Mouse (Mus musculus): ENCODE measurements around the gene Noc3l.

Gene Noc3l

DNA sequence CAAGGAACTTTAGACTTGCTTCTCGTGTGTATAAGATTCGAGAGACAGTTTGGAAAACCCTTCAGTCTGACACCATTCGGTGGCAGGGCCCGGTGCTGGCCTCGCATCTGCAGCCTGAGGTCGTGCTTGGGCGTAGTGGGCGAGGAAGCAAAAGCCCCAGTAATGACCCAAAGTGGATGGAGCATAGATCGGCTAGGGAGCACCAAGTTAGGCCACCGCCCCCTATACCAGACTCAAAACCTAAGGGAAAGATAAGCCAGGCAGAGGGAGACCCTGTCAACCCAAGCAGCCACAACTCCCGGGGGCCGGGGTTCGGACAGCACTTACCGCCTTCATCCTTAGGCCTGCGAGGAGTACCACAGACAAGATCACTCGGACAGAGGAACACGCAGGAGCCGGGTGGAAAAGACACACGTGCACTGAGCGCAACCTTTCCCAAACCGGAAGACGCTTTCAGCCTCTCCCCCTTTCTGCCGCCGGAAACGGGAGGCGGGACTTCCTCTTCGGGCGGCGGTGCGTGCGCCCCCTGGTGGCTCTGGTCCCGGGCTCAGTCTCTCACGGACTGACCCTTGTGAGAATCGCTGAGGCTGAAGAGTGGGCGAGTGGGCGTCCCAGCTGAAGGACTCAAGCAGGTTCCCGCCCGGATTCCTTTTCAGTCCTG is at the start of gene Noc3l:
Gene Noc3l, minus strand, starts transcription at position 472 of the 661 bp plus-strand sequence.
- DNase-seq (ENCODE audit: low spot score in 2 of 2) = peak; percentile 87 to 91

DNA sequence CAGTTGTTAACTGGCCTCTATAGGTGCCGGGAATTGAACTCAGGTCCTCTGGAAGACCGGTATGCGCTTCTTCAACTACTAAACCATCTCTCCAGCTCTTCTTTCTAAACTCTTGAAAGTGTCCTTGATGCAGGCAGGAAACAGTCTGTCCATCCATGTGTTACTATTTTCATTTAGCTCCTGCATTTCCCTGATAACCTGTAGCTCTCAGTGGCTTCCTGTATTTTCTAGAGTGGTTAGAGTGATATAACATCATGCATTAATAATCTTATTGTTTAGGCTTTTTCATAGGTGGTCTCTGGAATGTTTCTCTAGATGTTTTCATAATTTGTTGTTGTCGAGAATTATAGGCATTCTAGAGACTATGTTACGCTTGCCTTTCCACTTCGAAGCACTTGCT is 43.5 kb upstream of the Noc3l start:
- no peak for DNase-seq (ENCODE audit: low spot score in 2 of 2)

DNA sequence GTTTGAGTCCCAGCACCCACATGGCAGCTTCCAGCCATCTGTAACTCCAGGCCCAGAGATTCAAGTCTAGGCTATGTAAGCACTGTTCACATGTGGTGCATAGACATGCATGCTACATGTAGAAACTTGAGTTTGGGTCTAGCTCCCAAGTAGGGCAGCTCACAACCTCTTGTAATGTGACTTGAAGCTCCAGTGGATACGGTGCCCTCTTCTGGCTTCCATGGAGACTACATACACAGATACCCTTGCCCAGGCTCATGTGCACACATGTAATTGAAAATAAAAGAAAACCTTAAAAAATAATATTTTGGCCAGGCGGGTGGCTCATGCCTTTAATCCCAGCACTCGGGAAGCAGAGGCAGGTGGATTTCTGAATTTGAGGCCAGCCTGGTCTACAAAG is 39.2 kb upstream of the Noc3l start:
- no peak for DNase-seq (ENCODE audit: low spot score in 2 of 2)

DNA sequence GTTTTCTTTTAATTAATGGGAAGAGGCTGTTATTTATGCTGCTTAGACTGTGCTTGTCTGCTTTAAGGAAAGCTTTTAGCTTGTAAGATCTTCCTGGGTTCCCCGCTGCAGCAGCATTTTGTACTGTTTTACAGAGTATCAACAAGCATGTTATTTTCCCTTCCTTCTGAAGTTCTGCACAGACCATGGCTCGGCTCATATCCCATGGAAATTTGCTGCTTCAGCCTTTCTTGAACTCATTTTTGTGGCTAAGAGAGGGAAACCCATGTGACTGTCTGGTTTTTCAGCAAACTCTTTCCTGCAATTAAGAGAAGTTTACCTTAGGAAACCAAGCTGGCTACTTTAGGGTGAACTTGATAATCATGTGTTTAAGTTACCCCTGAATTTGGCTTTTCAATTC is 27.3 kb upstream of the Noc3l start:
- no peak for DNase-seq (ENCODE audit: low spot score in 2 of 2)

DNA sequence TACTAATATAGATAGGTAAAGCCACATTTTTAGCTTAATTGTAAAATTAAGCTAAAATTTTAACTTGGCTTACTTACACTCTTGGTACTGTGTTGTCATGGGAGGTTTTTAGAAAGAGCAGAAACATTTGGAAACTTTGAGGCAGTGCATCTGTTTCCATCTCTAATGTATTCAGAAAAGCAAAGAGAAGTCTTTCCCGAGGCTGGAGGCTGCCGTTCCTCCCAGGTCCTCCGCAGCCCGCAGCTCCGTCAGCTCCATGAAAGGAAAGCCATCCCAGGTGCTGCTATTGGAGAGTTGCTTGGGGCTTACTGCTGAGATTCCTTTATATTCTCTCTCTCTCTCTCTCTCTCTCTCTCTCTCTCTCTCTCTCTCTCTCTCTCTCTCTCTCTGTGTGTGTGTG is 25.8 kb upstream of the Noc3l start:
- no peak for DNase-seq (ENCODE audit: low spot score in 2 of 2)

DNA sequence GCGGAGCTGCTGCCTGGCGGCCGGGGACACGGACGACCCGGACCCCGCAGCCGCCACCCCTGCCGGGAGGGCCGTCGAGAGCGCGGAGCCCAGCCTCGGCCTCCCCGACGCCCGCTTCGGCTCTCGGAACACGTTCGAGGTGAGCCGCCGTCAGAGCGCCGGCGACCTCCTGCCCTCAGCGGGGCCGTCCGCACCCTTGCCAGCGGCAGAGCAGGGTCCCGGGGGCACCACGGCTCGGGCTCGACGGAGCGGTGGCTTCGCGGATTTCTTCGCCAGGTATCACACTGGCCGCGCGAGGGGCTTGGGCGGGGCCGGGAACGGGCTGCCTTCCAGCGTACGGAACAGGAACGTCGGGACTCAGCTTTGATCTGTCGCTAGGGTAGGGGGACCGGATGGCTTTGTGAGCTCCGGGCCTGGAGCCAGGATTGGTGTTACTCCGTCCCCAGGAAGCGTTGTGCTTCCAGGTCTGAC is 18.2 kb upstream of the Noc3l start:
- peak in 1 of 2 experiments; percentile 8 for DNase-seq (ENCODE audit: low spot score in 2 of 2)

DNA sequence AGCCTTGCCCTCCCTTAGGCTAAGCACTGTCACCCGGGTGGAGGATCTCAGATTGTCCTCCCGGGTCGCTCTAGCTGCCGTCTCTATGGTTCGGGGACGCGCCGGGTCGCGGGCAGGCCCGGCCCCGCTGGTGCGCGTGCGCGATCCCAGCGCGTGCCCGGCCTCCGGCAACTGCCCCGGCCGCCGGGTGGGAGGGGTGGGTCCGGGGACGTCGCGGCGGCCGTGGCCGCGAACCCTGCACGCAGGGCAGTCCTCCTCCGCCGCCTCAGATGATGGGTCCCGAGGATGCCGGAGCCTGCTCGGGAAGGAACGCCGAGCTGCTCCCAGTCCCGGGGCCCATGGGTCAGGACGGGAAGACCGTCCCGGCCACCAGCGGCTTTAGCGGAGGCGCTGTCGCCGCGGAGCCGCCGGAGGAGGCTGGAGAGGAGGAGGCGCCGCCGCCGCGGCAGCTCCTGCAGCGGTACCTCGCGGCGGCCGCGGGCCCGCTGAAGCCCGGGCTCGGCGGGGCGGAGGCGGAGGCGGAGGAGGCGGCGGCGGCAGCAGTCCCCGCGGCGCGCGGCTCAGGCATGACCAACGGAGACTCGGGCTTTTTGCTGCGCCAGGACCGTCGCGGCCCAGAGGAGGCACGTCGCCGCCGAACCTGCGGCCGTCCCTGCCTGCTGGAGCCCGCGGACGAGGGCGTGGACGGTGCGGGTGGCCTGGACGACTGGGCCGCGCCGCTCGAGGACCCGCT is 17.6 kb upstream of the Noc3l start, which contains the start of gene Tbc1d12:
Gene Tbc1d12, plus strand, starts transcription at position 142 of the 733 bp plus-strand sequence.
- peak; percentile 91 for DNase-seq (ENCODE audit: low spot score in 2 of 2)

DNA sequence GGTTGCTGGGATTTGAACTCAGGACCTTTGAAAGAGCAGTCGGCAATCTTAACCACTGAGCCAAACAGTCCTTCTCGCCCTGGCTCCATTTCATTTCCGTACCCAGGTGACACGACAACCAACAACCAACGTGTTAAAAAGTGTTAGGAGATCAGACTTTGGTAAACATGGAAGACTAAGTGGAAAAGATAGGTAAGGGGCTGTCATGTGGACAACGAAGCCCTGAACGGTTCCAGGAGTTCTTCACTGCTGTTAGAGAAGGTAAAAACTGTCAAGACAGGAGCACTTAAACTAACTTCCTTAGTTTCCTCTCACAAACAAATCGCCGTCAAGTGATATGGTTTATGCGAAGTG is 17.0 kb upstream of the Noc3l start:
- DNase-seq (ENCODE audit: low spot score in 2 of 2) = no peak

DNA sequence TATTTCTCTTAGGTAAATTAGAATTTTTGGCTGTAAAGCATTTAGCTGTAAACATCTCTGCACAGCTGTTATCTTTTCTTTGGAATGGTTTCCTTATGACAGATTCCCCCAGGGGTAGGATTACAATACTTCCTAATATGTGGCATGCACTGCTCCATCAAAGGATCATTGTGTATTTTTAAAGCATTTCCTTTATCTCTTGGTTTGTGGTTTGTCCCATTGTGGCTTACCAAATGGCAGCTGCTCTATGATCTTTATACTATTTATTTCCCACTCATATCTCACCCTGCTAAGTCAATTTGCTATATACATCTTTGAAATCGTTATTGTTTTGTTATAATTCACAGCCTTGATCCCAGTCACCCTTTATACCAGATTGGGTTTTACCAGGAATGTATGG is 14.2 kb upstream of the Noc3l start:
- no peak for DNase-seq (ENCODE audit: low spot score in 2 of 2)

DNA sequence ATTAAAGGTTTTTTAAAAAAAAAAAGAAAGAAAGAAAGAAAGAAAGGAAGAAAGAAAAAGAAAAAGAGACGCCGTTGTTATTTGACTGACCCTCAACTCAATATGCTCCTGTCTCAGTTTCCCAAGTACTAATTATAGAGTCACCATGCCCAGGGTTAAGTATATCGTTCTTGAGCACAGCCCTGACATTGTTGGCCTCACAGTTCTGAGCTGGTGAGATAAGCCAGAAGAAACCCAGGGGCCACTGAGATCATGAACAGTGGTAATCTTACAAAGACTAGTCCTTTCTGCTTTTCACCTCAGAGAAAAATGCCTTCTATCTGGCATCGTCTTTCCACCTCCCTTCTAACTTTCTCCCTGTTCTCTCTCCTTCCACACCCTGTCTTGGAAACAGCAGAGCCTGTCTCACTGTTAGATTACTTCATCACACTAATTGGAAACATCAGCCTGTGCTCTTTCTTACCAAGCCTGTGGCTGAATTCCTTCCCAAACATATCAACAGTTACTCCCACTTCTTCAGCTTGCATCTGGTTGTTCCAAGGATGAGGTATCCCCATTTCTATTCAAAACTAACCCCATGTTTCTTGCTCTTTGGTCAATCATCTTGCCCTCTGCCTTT is 1.3 kb upstream of the Noc3l start:
- DNase-seq (ENCODE audit: low spot score in 2 of 2) = peak; percentile 8 to 56

DNA sequence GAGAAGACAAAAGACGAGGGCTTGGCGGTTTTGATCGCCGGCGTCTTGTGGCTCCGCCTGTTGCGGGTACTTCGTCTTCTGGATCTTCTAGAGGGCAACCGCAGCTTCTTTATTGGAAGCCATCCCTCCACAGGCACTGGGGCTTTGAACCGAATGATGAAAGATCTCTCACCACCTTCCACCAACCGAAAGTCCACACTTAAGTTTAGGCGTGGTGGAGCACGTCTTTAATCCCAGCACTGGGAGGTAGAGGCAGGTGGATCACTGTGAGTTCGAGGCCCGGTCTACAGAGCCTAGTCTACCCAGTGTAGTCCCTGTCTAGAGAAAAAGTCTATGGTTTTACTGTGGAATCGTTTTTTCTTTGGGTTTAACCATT is 378 bp upstream of the Noc3l start:
- no peak for DNase-seq (ENCODE audit: low spot score in 2 of 2)

DNA sequence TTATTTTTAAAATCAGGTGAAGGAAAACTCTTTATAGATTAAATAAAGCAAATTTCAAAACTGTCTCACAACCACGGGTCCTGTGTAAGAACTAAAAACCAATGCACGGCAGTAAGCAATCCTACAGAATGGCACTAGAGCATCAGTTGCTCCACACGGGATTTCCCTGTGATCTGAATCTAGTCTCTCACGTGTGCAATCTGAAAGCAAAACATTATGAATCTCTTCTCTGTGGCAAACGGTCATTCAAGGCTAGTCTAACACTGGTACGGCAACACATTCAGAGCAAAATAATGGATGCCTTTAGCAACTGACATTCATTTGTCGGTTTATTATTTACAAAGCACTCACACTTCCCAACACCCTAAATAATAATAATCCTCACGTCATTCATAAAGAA is 846 bp downstream of the Noc3l start:
- no peak for DNase-seq (ENCODE audit: low spot score in 2 of 2)

DNA sequence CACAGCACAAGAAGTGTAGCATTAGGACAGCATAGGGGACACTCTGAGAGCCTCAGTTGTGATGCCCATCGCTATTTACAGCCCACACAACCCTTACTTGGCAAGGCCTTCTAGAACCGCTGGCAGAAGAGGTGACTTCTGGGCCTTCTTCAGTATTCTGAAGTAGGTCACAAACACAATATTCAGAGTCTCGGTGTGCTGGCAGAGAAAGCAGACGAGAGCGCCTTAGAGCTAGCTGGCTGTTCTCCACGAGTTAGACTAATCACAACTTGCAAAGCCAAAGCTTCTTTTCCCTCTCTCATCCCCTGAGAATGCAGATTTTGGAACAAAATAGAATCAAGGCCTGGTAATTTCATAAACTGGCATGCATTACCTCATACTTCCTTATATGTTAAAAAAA is 20.2 kb downstream of the Noc3l start:
- no peak for DNase-seq (ENCODE audit: low spot score in 2 of 2)

DNA sequence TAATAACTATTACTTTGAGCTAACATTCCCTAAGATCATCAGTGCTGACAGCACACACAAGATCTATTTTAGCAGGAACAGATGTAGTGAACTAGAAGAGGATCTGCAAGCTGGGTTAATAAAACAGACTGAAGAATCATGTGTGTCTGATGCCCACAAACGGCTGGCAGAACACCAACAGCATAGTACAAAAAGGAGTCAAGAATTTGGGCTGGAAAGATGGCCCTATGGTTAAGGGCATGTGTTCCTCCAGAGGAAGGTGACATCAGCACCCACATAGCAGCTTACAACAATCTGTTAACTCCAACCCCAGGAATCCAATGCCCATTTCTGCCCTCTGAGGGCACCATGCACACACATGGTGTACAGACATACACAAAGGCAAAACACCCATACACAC is 20.7 kb downstream of the Noc3l start:
- no peak for DNase-seq (ENCODE audit: low spot score in 2 of 2)

DNA sequence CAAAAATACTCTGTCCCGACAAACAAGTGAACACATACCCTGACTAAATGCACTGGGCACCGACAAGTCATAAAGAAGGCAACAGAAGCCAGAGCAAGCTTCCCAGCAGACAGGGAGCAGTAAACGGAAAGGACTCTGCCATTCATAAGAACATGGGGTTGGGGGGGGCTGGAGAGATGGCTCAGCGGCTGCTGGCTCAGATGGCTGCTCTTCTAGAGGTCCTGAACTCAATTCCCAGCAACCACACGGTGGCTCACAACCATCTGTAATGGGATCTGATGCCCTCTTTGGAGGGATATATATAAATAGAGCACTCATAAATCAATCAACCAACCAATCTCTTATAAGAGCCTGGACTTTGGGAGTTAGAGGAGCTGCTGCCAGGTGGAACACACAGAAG is 22.5 kb downstream of the Noc3l start:
- DNase-seq (ENCODE audit: low spot score in 2 of 2) = no peak

DNA sequence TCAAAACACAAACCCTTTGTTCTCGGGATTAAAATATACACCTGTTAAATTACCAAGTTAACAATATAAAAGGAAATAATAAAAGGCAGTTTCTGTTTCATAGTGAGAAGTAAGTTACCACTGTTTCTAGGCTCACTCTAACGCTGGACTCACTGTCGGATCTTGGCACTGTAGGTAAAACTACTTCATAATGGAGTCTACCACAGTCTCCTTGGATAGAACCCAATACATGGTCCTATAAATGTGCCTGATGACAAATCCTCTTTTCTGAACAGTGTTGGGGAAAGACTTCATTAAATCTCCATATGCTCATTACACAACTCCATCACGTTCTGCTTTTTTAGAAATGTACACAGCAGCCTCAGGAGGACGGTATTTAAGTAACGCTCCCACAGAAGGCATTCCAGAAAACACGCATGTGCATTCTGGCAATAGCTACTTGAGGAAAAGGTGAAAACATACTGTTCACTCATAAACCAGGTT is 25.4 kb downstream of the Noc3l start:
- DNase-seq (ENCODE audit: low spot score in 2 of 2) = no peak

DNA sequence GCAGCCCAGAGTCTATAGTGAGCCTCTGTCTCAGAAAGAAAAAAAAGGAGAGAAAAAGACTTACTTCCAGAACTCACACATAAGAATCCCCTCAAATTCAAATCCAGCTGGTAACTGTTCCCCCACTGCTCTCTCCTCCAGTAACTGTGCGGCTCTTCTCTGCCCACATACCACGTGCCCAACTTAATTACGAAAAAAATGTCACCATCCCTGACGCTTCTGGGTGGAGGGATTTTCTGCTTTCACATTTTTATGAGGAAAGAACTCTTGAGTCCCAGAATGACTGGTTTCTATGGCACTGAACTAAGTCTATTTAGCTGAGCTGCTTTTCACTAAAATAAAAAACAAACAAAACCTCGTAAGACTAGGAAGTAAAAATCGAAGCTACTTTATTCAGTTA is 31.3 kb downstream of the Noc3l start:
- no peak for DNase-seq (ENCODE audit: low spot score in 2 of 2)

DNA sequence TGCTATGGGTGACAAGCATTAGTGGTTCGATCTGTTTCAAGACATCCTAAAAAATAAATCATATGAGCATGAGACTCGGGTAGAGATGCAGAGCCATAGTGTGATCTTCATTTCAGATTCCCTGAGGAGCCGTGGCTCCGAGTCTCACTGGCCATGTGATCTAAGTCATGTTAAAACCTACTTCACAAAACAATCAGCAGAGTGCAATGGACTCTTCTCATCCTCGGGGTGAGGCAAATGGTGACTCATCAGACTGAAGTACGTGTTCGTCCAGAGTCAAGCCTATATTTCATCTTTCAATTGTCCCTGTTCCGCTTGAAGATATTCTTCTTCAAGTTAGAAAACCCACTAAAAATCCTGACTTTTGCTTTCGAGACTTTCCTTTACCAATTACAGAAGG is 35.5 kb downstream of the Noc3l start:
- no peak for DNase-seq (ENCODE audit: low spot score in 2 of 2)

DNA sequence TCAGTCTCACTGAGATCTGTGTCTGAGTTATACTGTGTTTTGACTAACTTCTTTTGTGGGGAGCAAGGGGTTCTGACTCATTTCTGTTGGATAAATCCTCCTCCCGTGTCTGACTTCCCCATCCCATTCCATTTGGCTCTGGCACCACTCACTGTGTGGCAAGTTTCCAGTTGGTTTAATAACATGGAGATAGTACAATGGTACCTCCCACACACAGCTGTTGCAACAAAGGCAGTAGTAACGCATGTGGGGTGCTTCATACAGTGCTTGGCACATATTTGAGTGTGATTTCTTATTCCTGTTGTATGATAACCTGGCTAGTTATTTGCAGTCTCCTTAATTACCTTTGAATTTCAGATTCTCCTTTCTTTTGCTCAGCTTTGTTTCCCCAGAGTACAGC is 40.2 kb downstream of the Noc3l start:
- DNase-seq (ENCODE audit: low spot score in 2 of 2) = no peak

DNA sequence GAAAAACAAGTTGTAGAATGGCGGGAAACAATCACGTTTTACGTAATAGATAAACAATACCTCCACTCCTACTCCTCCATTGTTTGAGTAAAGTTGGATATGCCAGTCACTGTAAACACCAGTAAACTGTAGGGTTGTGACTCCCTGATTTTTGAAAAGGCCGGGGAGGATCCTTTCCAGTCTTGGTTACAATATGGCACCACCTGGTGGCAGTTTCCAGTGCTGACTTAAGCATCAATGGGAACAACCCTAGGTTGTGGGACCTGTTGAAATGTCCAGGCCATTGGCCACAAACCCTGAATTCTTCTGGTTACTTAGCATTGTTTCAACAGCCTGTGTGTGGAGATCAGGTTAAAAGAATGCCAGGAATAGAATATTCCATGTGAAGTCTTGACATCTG is 43.5 kb downstream of the Noc3l start:
- no peak for DNase-seq (ENCODE audit: low spot score in 2 of 2)

DNA sequence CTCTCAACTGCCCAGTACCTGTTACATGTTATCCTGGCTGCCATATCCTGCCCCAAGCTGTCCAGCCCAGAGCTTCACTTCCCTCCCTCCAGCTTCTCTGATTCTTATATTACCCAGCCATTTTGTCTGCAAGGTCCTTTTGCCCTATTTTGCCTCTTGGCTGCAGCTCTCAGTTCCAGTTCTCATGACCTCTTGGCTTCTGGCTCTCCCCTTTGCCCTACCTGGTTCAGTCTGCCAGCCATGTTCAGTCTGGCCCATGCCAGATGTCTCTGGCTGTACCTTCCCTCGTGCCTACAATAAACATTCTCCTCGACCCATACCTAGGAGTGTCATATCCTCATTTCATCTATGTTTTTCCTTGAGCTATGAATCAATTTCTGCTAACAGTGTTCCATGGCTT is 52.7 kb downstream of the Noc3l start:
- no peak for DNase-seq (ENCODE audit: low spot score in 2 of 2)

DNA sequence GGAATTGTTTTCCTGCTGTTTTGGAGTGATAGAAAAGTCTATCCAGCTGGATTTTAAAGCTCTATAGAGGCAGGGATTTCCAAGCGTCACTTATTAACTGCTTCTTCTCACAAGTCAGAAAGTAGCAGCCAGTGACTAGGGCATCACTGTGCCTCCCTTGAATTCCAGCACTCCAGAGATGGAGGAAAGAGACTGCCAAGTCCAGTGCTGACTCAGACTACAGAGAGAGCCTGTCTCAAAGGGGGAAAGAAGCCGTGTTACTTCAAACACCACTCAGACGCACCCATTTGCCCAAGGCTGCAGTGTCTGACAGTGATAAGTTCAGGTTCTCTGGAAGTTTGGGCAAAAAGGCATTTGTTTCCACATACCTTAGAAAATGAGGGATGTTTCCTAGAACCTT is 58.6 kb downstream of the Noc3l start:
- no peak for DNase-seq (ENCODE audit: low spot score in 2 of 2)
